Mouse (Mus musculus) heart, postnatal 4 days (tissue): ENCODE results near the gene Slc22a4. TPM values are rescaled to one million over a fixed set of nuclear protein-coding genes. Genes with fewer than 3 reads are reported as not detected.
"Not testable (repeated sequence)": the region's sequence is repeated elsewhere in the genome, so short reads cannot be mapped to it uniquely, and the experiment has no call there.

Experiments used
- DNase-seq: peaks from one replicate; pipeline ENCODE4 v3.0.0; 2021
- total RNA-seq, 2 experiments: library from RNA; stranded (reverse); gene quantifications; 2 replicates each; pipeline ENCODE4 v1.2.3; 2021

Slc22a4 gene
- total RNA-seq, 2 experiments from 2014 or later, result 0.86 to 1.4 TPM

GRCm38 (mm10) chr11:54057428-54057827 is 29.5 kb upstream of the Slc22a4 start:
- no peak for DNase-seq

GRCm38 (mm10) chr11:54056132-54056531 is 28.2 kb upstream of the Slc22a4 start:
- peak; percentile 5 for DNase-seq

- DNase-seq, result peak; percentile 56
Observed at GRCm38 (mm10) chr11:54054257-54054656, 26.4 kb upstream of the Slc22a4 start.

DNA sequence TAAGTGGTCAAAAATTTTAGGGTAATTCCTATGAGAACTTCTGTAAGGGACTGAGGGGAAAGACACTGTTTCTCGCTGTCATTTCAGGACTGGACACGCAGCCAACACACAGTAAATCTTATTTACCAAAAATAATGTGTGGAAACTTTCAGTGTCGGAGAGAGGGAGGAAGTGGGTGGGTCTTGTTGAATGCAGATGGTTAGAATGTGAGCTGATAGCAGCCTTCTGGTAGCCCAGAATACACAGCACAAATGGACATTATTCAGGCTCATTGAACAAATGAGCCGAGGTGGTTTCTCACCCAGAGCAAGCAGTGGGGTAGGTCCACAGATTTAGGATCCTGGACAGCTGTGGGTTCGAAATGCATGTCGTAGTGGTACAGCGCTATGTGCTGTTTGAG is 25.2 kb upstream of the Slc22a4 start:
- no peak for DNase-seq

DNA sequence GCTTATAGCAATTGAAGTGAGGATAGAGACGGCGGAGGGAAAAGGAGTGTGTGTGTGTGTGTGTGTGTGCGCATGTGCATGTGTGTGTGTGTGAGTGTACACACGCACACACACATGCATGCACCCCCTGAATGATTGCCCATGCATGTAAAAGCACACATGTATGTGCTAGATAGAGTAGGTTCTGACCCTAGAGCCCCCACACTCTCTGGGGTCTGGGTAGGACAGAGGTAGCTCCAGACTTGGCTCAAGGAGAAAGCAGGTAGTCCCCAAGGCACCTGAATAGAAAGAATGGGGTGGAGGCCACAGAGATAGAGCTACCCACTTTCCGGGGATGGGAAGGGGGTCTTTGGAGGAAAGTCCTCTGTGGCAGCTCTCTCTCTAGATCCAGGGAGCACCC is 24.2 kb upstream of the Slc22a4 start:
- DNase-seq, result no peak

GRCm38 (mm10) chr11:54051161-54051560 is 23.3 kb upstream of the Slc22a4 start:
- DNase-seq, result no peak

GRCm38 (mm10) chr11:54050205-54050604 is 22.3 kb upstream of the Slc22a4 start:
- DNase-seq, result no peak

- DNase-seq, result no peak
Observed at GRCm38 (mm10) chr11:54040676-54041075, 12.8 kb upstream of the Slc22a4 start.

DNA sequence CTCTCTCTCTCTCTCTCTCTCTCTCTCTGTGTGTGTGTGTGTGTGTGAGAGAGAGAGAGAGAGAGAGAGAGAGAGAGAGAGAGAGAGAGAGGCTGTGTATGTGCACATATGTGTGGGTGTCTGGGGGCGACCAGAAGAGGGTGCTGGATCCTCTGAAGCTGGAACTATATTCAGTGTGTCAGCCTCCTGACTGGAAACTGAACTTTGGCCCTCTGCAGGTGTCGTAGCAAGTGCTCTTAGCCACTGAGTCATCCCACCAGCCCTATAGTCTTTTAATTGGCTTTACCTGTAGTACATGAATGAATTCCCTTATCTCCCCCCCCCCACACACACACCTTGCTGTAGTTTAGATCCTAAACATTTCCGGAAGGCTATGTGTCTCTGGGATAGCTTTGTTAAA is 5.0 kb upstream of the Slc22a4 start:
- not testable (repeated sequence) for DNase-seq

DNA sequence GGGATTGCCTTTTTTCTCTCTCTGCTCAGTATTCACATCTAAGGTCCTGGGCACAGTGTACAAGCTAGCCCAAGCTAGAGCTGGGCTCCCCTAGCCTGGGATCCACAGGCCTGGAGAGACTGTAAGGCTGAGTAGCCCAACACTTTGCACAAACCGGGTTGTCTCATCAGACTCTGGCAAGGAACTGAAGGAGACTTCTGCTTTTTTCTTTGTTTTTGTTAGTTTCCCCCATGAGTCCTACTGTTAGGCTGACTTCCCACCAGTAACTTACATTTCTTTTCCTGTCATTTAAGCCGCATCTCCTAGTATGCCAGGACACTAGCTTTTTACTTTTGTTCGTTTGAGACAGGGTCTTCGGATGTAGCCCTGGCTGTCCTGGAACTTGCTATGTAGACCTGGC is 1.1 kb upstream of the Slc22a4 start:
- no peak for DNase-seq

GRCm38 (mm10) chr11:54027131-54028043 is 503 bp downstream of the Slc22a4 start:
- DNase-seq, result no peak

DNA sequence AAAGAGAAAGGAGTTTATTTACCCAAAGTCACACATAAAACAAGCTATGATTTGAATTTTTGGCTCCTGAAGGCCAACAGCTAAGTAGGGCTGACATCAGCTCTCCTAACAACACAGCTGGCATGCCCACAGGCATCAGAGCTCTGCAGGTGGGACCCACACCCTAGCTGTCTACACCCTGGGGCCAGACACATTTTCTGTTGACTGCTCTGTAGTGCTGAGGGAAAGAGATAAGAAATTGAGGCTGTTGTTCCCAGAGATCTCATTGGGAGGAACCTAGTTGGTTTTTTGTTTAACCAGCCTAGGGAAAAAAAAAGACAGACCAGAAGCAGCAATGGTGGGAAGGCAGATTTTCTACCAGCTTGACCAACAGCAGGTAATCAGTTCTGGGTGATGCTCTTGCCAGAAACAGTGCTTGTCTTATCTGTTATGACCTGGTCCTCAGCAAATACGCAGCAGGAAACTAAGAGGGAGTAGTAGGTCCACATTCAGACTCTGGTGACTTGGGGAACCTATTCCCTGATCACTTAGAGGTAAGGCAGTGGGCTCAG is 1.3 kb downstream of the Slc22a4 start:
- DNase-seq, result no peak

DNA sequence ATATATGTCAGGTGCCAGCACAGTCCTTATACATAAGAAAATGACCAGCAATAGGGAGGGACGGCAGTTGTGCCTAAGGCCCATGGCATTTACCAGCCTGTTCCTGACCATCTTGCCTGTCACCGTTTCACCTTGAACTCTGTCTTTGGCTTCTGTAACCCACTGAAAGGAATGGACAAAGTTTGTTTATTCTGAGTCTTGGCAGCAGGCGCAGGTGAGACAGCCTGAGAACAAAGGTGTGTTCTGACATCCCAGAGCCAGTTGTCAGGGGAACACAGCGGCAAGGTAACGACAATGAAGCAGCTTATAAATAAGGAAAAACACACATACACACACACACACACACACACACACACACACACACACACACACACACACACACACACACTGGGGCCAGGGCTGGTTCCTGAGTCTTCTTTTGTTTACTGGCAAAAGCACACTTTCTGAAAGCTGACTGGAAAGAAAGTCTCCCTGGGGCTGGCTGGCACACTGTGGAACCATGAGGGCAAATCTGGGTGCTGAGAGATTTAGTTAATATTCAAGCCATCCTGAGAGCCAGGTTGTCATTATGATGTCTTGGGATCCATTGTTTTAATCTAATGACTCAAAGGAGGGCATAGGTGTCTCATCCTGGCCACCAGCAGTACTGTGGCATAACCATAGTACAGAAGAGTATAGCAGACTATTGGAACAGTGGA is 6.3 kb downstream of the Slc22a4 start:
- no peak for DNase-seq

GRCm38 (mm10) chr11:54018893-54019732 is 8.8 kb downstream of the Slc22a4 start:
- DNase-seq, result no peak

GRCm38 (mm10) chr11:54017596-54017995 is 10.3 kb downstream of the Slc22a4 start:
- DNase-seq, result no peak

- no peak for DNase-seq
Observed at GRCm38 (mm10) chr11:54016051-54016450, 11.8 kb downstream of the Slc22a4 start.

GRCm38 (mm10) chr11:54012961-54013360 is 14.9 kb downstream of the Slc22a4 start:
- DNase-seq, result no peak

DNA sequence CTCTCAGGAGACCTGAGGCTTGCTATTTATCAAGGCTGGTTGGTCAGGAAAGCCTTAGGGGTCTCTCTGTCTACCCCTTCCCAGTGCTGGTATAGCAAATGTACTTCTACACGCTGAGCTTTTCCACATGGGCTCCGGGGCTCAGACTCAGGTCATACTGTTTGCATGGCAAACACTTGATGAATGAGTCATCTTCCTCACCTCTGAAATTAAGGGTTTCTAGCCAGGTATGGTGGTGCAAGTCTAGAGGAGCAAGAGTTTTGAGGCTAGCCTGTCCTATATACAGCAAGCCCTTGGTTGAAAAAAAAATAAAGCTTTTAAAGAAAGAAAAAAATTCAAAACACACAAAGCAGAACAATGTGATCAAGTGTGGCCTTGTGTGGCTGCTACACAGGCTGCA is 16.6 kb downstream of the Slc22a4 start:
- DNase-seq, result no peak

GRCm38 (mm10) chr11:54008416-54008920 is 19.4 kb downstream of the Slc22a4 start:
- DNase-seq, result no peak

- no peak for DNase-seq
Observed at GRCm38 (mm10) chr11:54007717-54008116, 20.2 kb downstream of the Slc22a4 start.

- DNase-seq, result peak; percentile 68
Observed at GRCm38 (mm10) chr11:54006901-54007300, 21.0 kb downstream of the Slc22a4 start.

- not testable (repeated sequence) for DNase-seq
Observed at GRCm38 (mm10) chr11:54006362-54006761, 21.5 kb downstream of the Slc22a4 start.
